Mouse (Mus musculus): Measurements from ENCODE around the gene Gstp3. TPM values are rescaled to one million over a fixed set of nuclear protein-coding genes. Genes with fewer than 3 reads are reported as not detected.
A peak's percentile ranks its signal among the peaks of the same experiment; 100 is the strongest.

The Gstp3 gene
- polyA plus RNA-seq, 1 experiment from 2014 or later = 0.23 TPM

- peaks cover 45% of the 10 kb centered on the region for H3K27me3 ChIP-seq (ENCODE audit: low read depth, poor library complexity, severe bottlenecking)
- no peak overlapping the region for H3K27ac ChIP-seq (replicated peaks)
- WGBS = 92% methylated on average over 13 of the region's 13 CpGs
- H3K9me3 ChIP-seq (replicated peaks) = no peaks in the 10 kb centered on the region; the same call in 1 of the 2 replicates
- DNase-seq (ENCODE audit: low spot score) = no peak
- peak overlapping the region; percentile 70; the same call in 1 of the 2 replicates for H3K4me3 ChIP-seq
- H3K4me1 ChIP-seq = peaks cover 60% of the 10 kb centered on the region
- peaks cover 5% of the 10 kb centered on the region; the same call in 1 of the 2 replicates for H3K36me3 ChIP-seq
Observed at GRCm38 (mm10) chr19:4098426-4098825, 39.1 kb upstream of the Gstp3 start.

GRCm38 (mm10) chr19:4097441-4097825 is 38.1 kb upstream of the Gstp3 start:
- no peak for DNase-seq (ENCODE audit: low spot score)
- H3K4me3 ChIP-seq = peak overlapping the region; percentile 70
- H3K9me3 ChIP-seq (replicated peaks) = no peaks in the 10 kb centered on the region; the same call in 1 of the 2 replicates
- H3K36me3 ChIP-seq = no peaks in the 10 kb centered on the region
- peak overlapping the region; percentile 93 for H3K27ac ChIP-seq (replicated peaks)
- H3K27me3 ChIP-seq (ENCODE audit: low read depth, poor library complexity, severe bottlenecking) = peaks cover 35% of the 10 kb centered on the region
- WGBS = 2% methylated on average over 21 of the region's 21 CpGs
- peaks cover 60% of the 10 kb centered on the region for H3K4me1 ChIP-seq

GRCm38 (mm10) chr19:4096642-4097440 is 37.5 kb upstream of the Gstp3 start, which contains the start of gene Cdk2ap2:
Gene Cdk2ap2 (plus strand): TSS chr19:4097182.
- Histone ChIP-seq H3K4me1 (peaks cover 58% of the 10 kb centered on the region), H3K9me3 (replicated peaks) (no peaks in the 10 kb centered on the region; the same call in 1 of the 2 replicates), H3K27me3 (ENCODE audit: low read depth, poor library complexity, severe bottlenecking) (peaks cover 29% of the 10 kb centered on the region), H3K27ac (replicated peaks) (peak within 1 kb of the TSS; percentile 93), H3K4me3 (peak within 1 kb of the TSS; percentile 70), H3K36me3 (no peaks in the 10 kb centered on the region)
- WGBS = under 1% methylated on average over 65 of the region's 65 CpGs
- peak; percentile 99 for DNase-seq (ENCODE audit: low spot score)

- 71% methylated on average over 3 of the region's 3 CpGs for WGBS
- no peak for DNase-seq (ENCODE audit: low spot score)
Observed at GRCm38 (mm10) chr19:4095802-4096201, 36.4 kb upstream of the Gstp3 start.

GRCm38 (mm10) chr19:4094774-4095303 is 35.5 kb upstream of the Gstp3 start:
- H3K4me1 ChIP-seq = peaks cover 38% of the 10 kb centered on the region
- no peaks in the 10 kb centered on the region for H3K9me3 ChIP-seq (replicated peaks)
- H3K27ac ChIP-seq (replicated peaks) = no peak overlapping the region
- DNase-seq (ENCODE audit: low spot score) = no peak
- 78% methylated on average over 5 of the region's 5 CpGs for WGBS
- peaks cover 9% of the 10 kb centered on the region for H3K27me3 ChIP-seq (ENCODE audit: low read depth, poor library complexity, severe bottlenecking)
- no peaks in the 10 kb centered on the region for H3K36me3 ChIP-seq
- no peak overlapping the region for H3K4me3 ChIP-seq

More at GRCm38 (mm10) chr19:4095802-4096201, 36.4 kb upstream of the Gstp3 start:
- peak overlapping the region; percentile 70 for H3K4me3 ChIP-seq
- H3K4me1 ChIP-seq = peaks cover 48% of the 10 kb centered on the region
- H3K27ac ChIP-seq (replicated peaks) = no peak overlapping the region
- peaks cover 18% of the 10 kb centered on the region for H3K27me3 ChIP-seq (ENCODE audit: low read depth, poor library complexity, severe bottlenecking)
- H3K36me3 ChIP-seq = no peaks in the 10 kb centered on the region
- H3K9me3 ChIP-seq (replicated peaks) = no peaks in the 10 kb centered on the region; the same call in 1 of the 2 replicates

- H3K36me3 ChIP-seq = no peaks in the 10 kb centered on the region
- H3K27me3 ChIP-seq (ENCODE audit: low read depth, poor library complexity, severe bottlenecking) = peaks cover 4% of the 10 kb centered on the region
- H3K4me3 ChIP-seq = no peak overlapping the region
- DNase-seq (ENCODE audit: low spot score) = no peak
- no peak overlapping the region for H3K27ac ChIP-seq (replicated peaks)
- peaks cover 33% of the 10 kb centered on the region for H3K4me1 ChIP-seq
- no peaks in the 10 kb centered on the region for H3K9me3 ChIP-seq (replicated peaks)
- 83% methylated on average over 3 of the region's 3 CpGs for WGBS
Observed at GRCm38 (mm10) chr19:4094348-4094747, 35.0 kb upstream of the Gstp3 start.

- Histone ChIP-seq H3K27me3 (ENCODE audit: low read depth, poor library complexity, severe bottlenecking) (no peaks in the 10 kb centered on the region), H3K4me3 (no peak overlapping the region), H3K4me1 (peaks cover 27% of the 10 kb centered on the region), H3K27ac (replicated peaks) (no peak overlapping the region), H3K9me3 (replicated peaks) (no peaks in the 10 kb centered on the region), H3K36me3 (no peaks in the 10 kb centered on the region)
- WGBS = 80% methylated on average over 7 of the region's 7 CpGs
- DNase-seq (ENCODE audit: low spot score) = no peak
Observed at GRCm38 (mm10) chr19:4093772-4094171, 34.4 kb upstream of the Gstp3 start.

GRCm38 (mm10) chr19:4092750-4093149 is 33.4 kb upstream of the Gstp3 start:
- H3K27me3 ChIP-seq (ENCODE audit: low read depth, poor library complexity, severe bottlenecking) = no peaks in the 10 kb centered on the region
- no peaks in the 10 kb centered on the region for H3K36me3 ChIP-seq
- H3K4me3 ChIP-seq = no peak overlapping the region
- no peak overlapping the region for H3K27ac ChIP-seq (replicated peaks)
- no peaks in the 10 kb centered on the region for H3K9me3 ChIP-seq (replicated peaks)
- WGBS = 94% methylated on average over 3 of the region's 3 CpGs
- H3K4me1 ChIP-seq = peaks cover 17% of the 10 kb centered on the region
- DNase-seq (ENCODE audit: low spot score) = no peak

- Histone ChIP-seq H3K27ac (replicated peaks) (no peak overlapping the region), H3K36me3 (no peaks in the 10 kb centered on the region), H3K4me3 (no peak overlapping the region), H3K9me3 (replicated peaks) (no peaks in the 10 kb centered on the region), H3K27me3 (ENCODE audit: low read depth, poor library complexity, severe bottlenecking) (no peaks in the 10 kb centered on the region), H3K4me1 (peaks cover 6% of the 10 kb centered on the region)
- DNase-seq (ENCODE audit: low spot score) = no peak
- 69% methylated on average over 2 of the region's 2 CpGs for WGBS
Observed at GRCm38 (mm10) chr19:4091383-4091782, 32.0 kb upstream of the Gstp3 start.

- Histone ChIP-seq H3K36me3 (no peaks in the 10 kb centered on the region), H3K27ac (replicated peaks) (no peak overlapping the region), H3K4me1 (no peaks in the 10 kb centered on the region), H3K4me3 (no peak overlapping the region), H3K9me3 (replicated peaks) (no peaks in the 10 kb centered on the region), H3K27me3 (ENCODE audit: low read depth, poor library complexity, severe bottlenecking) (no peaks in the 10 kb centered on the region)
- no peak for DNase-seq (ENCODE audit: low spot score)
- 87% methylated on average over 3 of the region's 3 CpGs for WGBS
Observed at GRCm38 (mm10) chr19:4090446-4090845, 31.1 kb upstream of the Gstp3 start.

- Histone ChIP-seq H3K36me3 (no peaks in the 10 kb centered on the region), H3K9me3 (replicated peaks) (no peaks in the 10 kb centered on the region), H3K27ac (replicated peaks) (no peak overlapping the region), H3K4me1 (no peaks in the 10 kb centered on the region; the same call in 1 of the 2 replicates), H3K4me3 (no peak overlapping the region), H3K27me3 (ENCODE audit: low read depth, poor library complexity, severe bottlenecking) (no peaks in the 10 kb centered on the region)
- 73% methylated on average over 6 of the region's 6 CpGs for WGBS
- DNase-seq (ENCODE audit: low spot score) = no peak
Observed at GRCm38 (mm10) chr19:4089128-4089527, 29.8 kb upstream of the Gstp3 start.

GRCm38 (mm10) chr19:4088146-4088545 is 28.8 kb upstream of the Gstp3 start:
- 53% methylated on average over 5 of the region's 5 CpGs for WGBS
- Histone ChIP-seq H3K27ac (replicated peaks) (no peak overlapping the region), H3K4me1 (peaks cover 9% of the 10 kb centered on the region; the same call in 1 of the 2 replicates), H3K36me3 (no peaks in the 10 kb centered on the region), H3K4me3 (no peak overlapping the region), H3K9me3 (replicated peaks) (no peaks in the 10 kb centered on the region), H3K27me3 (ENCODE audit: low read depth, poor library complexity, severe bottlenecking) (peaks cover 5% of the 10 kb centered on the region; the same call in 1 of the 2 replicates)
- DNase-seq (ENCODE audit: low spot score) = no peak

GRCm38 (mm10) chr19:4087090-4087489 is 27.7 kb upstream of the Gstp3 start:
- H3K27me3 ChIP-seq (ENCODE audit: low read depth, poor library complexity, severe bottlenecking) = peaks cover 7% of the 10 kb centered on the region; the same call in 1 of the 2 replicates
- WGBS = 91% methylated on average over 5 of the region's 5 CpGs
- H3K9me3 ChIP-seq (replicated peaks) = no peaks in the 10 kb centered on the region
- no peak overlapping the region for H3K4me3 ChIP-seq
- H3K4me1 ChIP-seq = peaks cover 9% of the 10 kb centered on the region; the same call in 1 of the 2 replicates
- no peaks in the 10 kb centered on the region for H3K36me3 ChIP-seq
- H3K27ac ChIP-seq (replicated peaks) = no peak overlapping the region
- DNase-seq (ENCODE audit: low spot score) = no peak
